Mouse (Mus musculus) layer of hippocampus, adult 2 months (tissue): ENCODE data around the gene Macrod2. TPM values are rescaled to one million over a fixed set of nuclear protein-coding genes. Genes with fewer than 3 reads are reported as not detected.

Experiments used
- DNase-seq, 2 experiments: peaks; one replicate each; pipeline ENCODE4 v3.0.0; 2022; ENCODE audit warnings: low spot score in 2 of 2
- H3K27ac ChIP-seq: fragments of 200-600 bp; 2 replicates; pipeline ENCODE4 v1.8.1; 2022
- H3K4me3 ChIP-seq: fragments of 200-600 bp; 2 replicates; pipeline ENCODE4 v1.8.1; 2022; ENCODE audit warnings: mild to moderate bottlenecking
- CTCF ChIP-seq: fragments of 200-600 bp; conservative IDR thresholded peaks from 2 replicates; pipeline ENCODE4 v1.8.1; 2022; ENCODE audit warnings: antibody characterized with exemption, mild to moderate bottlenecking, moderate library complexity
- total RNA-seq, 2 experiments: library from RNA; stranded (reverse); gene quantifications; 2 replicates each; pipeline ENCODE4 v1.2.3; 2021

The Macrod2 gene
- total RNA-seq, 2 experiments from 2014 or later = 47.4 to 55.5 TPM

DNA sequence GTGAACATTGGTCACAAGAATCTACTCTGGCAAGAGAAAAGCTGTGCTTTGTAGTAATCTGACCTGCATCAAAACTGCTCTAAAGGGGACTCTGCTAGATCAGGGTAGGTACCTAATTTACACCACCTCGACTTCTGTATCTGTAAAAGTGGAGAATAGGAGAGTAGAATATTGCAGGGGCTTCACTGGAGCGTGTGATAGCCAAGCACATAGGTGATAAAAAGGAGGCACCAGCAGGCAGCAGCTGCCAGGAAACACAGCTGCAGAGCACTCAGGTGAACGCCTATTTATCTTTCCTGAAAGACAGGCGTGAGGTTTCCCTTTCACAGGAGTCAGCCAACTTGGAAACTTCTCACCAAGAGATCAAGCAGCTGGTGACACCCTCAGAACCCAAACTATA lies 1855.3 kb downstream of the Macrod2 start:
- DNase-seq = no peak
- H3K4me3 ChIP-seq = no peak overlapping the region
- no peak for TF ChIP-seq CTCF
- H3K27ac ChIP-seq = no peak overlapping the region

DNA sequence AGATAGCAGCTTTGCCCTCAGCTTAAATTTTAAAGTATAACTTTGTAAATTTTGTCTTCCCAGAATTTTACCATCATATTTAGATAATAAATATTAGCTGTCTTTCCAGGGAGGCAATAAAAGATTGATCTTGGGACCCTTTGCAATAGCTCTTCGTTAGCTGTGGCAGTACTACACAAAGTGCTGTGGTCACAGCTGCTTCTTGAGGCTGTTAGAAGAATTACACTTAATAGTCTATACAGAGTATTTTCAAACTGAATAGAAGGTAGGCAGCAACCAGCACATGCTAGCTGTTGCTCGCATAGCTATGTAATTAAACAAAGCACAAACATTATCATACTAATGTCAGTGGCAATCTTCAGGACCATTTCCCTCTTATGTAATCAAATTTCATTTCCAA lies 1856.4 kb downstream of the Macrod2 start:
- H3K4me3 ChIP-seq = no peak overlapping the region

DNA sequence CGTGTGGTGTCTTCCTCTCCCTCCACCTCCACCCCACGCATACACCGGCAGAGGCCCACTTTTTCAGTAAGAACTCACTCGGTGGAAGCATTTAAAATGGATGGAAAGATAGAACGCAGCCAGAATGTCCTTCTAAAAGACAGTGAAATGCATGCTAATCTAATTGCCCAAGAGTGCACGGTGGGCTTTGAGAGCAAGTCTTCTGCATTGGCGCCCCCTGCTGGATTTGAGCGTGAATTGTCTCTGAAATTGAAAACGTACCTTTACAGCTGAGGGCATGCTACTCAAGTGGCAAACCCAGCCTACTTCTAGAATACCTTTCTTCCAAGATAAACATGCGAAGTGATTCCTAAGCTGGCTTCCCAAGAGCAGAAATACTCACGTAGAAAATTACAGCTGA lies 1858.8 kb downstream of the Macrod2 start:
- peak overlapping the region; percentile 87 for H3K27ac ChIP-seq

More for the DNA sequence above, 1856.4 kb downstream of the Macrod2 start:
- TF ChIP-seq CTCF = peak; percentile 65
- no peak for DNase-seq
- H3K27ac ChIP-seq = no peak overlapping the region

DNA sequence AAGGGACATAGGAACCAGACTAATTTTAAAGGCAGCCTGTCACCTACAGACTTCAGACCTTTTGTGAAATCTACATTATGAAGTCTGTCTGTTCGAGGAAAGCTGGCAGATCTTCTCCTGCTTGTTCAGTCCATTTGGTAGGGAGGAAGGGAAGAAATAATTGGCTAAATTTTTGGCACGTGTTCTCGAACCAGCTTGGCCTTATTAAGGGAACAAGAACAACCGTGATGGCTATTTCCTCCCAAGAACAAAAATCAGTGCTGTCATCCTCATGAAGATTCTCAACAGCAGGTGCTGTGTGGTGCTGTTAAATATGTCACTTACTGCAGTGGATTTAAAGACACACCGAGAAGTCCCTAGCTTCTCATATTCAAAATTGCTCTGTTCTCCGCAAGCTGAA lies 1859.5 kb downstream of the Macrod2 start:
- H3K27ac ChIP-seq = peak overlapping the region; percentile 87
- no peak for TF ChIP-seq CTCF
- no peak overlapping the region for H3K4me3 ChIP-seq
- peak; percentile 24 to 37 for DNase-seq

More for the DNA sequence above, 1858.8 kb downstream of the Macrod2 start:
- DNase-seq = peak; percentile 80 to 87
- peak overlapping the region; percentile 37 for H3K4me3 ChIP-seq
- peak; percentile 94 for TF ChIP-seq CTCF

GRCm38 (mm10) chr2:142257501-142257900 lies 1862.4 kb downstream of the Macrod2 start:
- Histone ChIP-seq H3K4me3 (no peak overlapping the region), H3K27ac (peak overlapping the region; percentile 47)
- peak in 1 of 2 experiments; percentile 48 for DNase-seq
- TF ChIP-seq CTCF = no peak

- no peak overlapping the region for H3K4me3 ChIP-seq
- H3K27ac ChIP-seq = no peak overlapping the region
- TF ChIP-seq CTCF = no peak
- DNase-seq = no peak
Observed at GRCm38 (mm10) chr2:142261046-142261445, 1865.9 kb downstream of the Macrod2 start.

- H3K4me3 ChIP-seq = no peak overlapping the region
- no peak overlapping the region for H3K27ac ChIP-seq
- DNase-seq = no peak
Observed at GRCm38 (mm10) chr2:142264697-142265096, 1869.6 kb downstream of the Macrod2 start.

GRCm38 (mm10) chr2:142267836-142268235 lies 1872.7 kb downstream of the Macrod2 start:
- Histone ChIP-seq H3K4me3 (no peak overlapping the region), H3K27ac (no peak overlapping the region)
- no peak for DNase-seq
- no peak for TF ChIP-seq CTCF

More at GRCm38 (mm10) chr2:142264697-142265096, 1869.6 kb downstream of the Macrod2 start:
- no peak for TF ChIP-seq CTCF

GRCm38 (mm10) chr2:142286761-142287160 lies 1891.7 kb downstream of the Macrod2 start:
- H3K4me3 ChIP-seq = no peak overlapping the region
- no peak for TF ChIP-seq CTCF
- no peak overlapping the region for H3K27ac ChIP-seq
- DNase-seq = no peak

DNA sequence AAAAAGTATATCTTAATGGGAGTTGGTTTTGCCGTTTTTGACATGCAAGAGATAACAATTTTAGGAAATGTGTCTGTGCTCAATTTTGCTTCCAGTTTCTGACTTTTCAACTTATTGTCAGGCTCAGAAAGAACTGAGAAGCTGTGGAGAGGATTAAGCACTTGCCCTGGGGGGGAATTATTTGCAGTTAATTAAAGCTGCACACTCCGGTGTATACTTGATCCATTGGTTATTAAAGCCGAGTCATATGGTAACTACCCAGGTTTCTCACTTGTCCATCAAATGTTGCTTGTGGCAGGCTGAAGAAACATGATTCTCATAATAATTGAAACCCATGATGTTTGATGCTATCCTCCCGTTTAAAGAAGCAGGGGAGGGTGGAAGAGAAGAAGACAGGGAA lies 1899.7 kb downstream of the Macrod2 start:
- Histone ChIP-seq H3K27ac (no peak overlapping the region), H3K4me3 (no peak overlapping the region)
- no peak for DNase-seq
- no peak for TF ChIP-seq CTCF

- DNase-seq = no peak
- Histone ChIP-seq H3K4me3 (no peak overlapping the region), H3K27ac (no peak overlapping the region)
- no peak for TF ChIP-seq CTCF
Observed at GRCm38 (mm10) chr2:142303098-142303911, 1908.2 kb downstream of the Macrod2 start.

GRCm38 (mm10) chr2:142303912-142304182 lies 1908.7 kb downstream of the Macrod2 start:
- H3K27ac ChIP-seq = no peak overlapping the region
- no peak for DNase-seq
- H3K4me3 ChIP-seq = no peak overlapping the region
- no peak for TF ChIP-seq CTCF

- DNase-seq = no peak
- TF ChIP-seq CTCF = no peak
- H3K27ac ChIP-seq = no peak overlapping the region; the same call in 1 of the 2 replicates
- H3K4me3 ChIP-seq = no peak overlapping the region
Observed at GRCm38 (mm10) chr2:142323158-142323557, 1928.0 kb downstream of the Macrod2 start.

DNA sequence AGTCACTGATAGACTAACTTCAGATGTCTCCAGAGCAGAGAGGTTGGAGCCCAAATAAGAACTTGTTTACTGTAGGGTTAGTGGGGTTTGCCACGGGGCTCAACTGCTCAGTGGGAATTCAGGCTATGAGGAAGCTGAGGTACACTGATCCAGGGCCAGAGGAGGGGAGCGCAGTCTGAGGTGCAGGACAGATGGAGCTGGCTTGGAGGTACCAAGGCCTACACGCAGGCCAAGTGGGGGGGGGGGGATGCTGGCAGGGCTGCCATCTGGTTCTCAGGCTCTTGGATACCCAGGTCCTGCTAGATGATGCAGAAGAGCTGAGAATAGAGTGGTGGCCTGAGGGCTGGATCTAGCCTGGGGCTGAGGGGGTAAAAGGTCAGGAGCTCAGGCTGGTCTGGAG lies 1931.6 kb downstream of the Macrod2 start:
- DNase-seq = no peak
- Histone ChIP-seq H3K4me3 (no peak overlapping the region), H3K27ac (no peak overlapping the region)
- no peak for TF ChIP-seq CTCF

DNA sequence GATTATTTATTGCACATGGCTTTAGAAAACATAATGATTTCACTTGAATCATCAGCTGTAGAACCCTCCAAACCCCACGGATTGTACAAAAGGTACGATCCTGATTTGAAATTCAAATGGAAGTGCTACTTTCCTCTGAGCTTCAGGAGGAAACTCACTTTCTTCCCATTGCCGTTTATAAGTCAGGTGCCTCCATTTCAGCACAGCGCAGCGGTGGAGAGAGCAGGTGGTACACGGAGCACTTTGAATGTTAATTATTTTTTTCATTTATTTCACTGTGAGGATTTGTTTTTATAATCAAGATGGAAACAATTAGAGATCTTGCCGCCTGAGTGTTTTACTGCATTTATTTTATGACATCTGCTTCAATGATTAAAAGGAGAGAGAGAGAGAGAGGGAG lies 1934.7 kb downstream of the Macrod2 start:
- no peak for DNase-seq
- no peak for TF ChIP-seq CTCF
- no peak overlapping the region for H3K4me3 ChIP-seq
- no peak overlapping the region for H3K27ac ChIP-seq
